Mouse (Mus musculus) embryonic fibroblast, embryonic 13.5 days (primary cell): ENCODE measurements around the gene Ppia.

Experiments used
- CTCF ChIP-seq: IDR thresholded peaks from 2 replicates; pipeline ENCODE4 v1.5.1; 2011; ENCODE audit warnings: mild to moderate bottlenecking, control low read depth, low read length, moderate library complexity, borderline replicate concordance; ENCODE audit not compliant: insufficient read depth
- POLR2A ChIP-seq: IDR thresholded peaks from 2 replicates; pipeline ENCODE4 v1.6.1; 2011; ENCODE audit warnings: low read depth, mild to moderate bottlenecking, control low read depth, low read length, moderate library complexity

DNA sequence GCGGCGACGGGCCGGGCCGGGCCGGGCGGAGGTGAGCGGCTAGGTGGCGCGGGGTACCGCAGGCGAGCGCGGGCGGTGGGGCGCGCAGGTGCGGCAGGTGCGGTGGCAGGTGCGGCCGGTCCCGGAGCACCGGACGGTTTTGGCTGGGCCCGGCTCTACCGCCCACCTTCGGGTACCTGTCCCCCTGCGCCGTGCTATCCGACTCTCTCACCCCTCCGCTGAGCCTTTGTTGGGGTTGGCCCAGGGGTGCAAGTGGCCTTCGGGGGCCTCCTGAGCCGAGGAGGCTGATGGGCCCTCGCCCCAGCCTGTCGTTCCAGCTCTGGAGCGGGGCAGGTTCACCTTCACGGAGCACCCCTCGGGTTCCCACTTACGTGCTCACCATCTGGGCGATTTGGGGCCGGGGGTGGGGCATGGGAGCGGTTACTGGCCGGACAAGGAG is 25.7 kb upstream of the Ppia start:
- TF ChIP-seq CTCF (no peak), POLR2A (no peak)
